Mouse (Mus musculus) heart, embryonic 16.5 days (tissue): Measurements from ENCODE around the gene Dse. TPM values are rescaled to one million over a fixed set of nuclear protein-coding genes. Genes with fewer than 3 reads are reported as not detected.
"Not testable (repeated sequence)": the region's sequence is repeated elsewhere in the genome, so short reads cannot be mapped to it uniquely, and the experiment has no call there.

ENCODE experiments used
- ATAC-seq: fragments of 200-750 bp; cut with Nextera tagmentation; replicated peaks from 2 replicates; pipeline ENCODE4 v1.8.0; 2017; ENCODE audit warnings: moderate number of reproducible peaks; ENCODE audit not compliant: insufficient read depth, low FRiP score; ENCODE audit errors: extremely low read depth
- H3K27ac ChIP-seq: fragments of 300-500 bp; sonication (generic); 2 replicates; pipeline ENCODE4 v1.5.1; 2014; ENCODE audit warnings: mild to moderate bottlenecking, low read length, control low read depth, moderate library complexity
- H3K27me3 ChIP-seq: fragments of 300-500 bp; sonication (generic); 2 replicates; pipeline ENCODE4 v1.6.1; 2014; ENCODE audit warnings: low read length, mixed read lengths; ENCODE audit not compliant: control insufficient read depth, insufficient read depth
- H3K36me3 ChIP-seq: fragments of 300-500 bp; sonication (generic); 2 replicates; pipeline ENCODE4 v1.6.1; 2014; ENCODE audit not compliant: control insufficient read depth, insufficient read depth
- H3K4me1 ChIP-seq: fragments of 300-500 bp; sonication (generic); 2 replicates; pipeline ENCODE4 v1.6.1; 2014; ENCODE audit warnings: low read length, mixed read lengths; ENCODE audit not compliant: control insufficient read depth, insufficient read depth
- H3K4me2 ChIP-seq: fragments of 300-500 bp; sonication (generic); 2 replicates; pipeline ENCODE4 v1.6.1; 2014; ENCODE audit warnings: low read depth, mild to moderate bottlenecking, control low read depth, low read length
- H3K4me3 ChIP-seq: fragments of 300-500 bp; sonication (generic); 2 replicates; pipeline ENCODE4 v1.5.1; 2014; ENCODE audit warnings: mild to moderate bottlenecking, control low read depth, low read length
- H3K9ac ChIP-seq: fragments of 300-500 bp; sonication (generic); 2 replicates; pipeline ENCODE4 v1.6.1; 2014; ENCODE audit warnings: low read length, control low read depth
- H3K9me3 ChIP-seq: fragments of 300-500 bp; sonication (generic); replicated peaks from 2 replicates; pipeline ENCODE4 v1.6.1; 2016; ENCODE audit warnings: low read length; ENCODE audit not compliant: control insufficient read depth
- WGBS: fragments of 180-500 bp; shearing (Covaris S2); extraction: QIAGEN DNeasy Blood & Tissue Kit; methylation state at CpG from one replicate; pipeline ENCODE4 v1.1.7; 2014; 5-methylcytosine and 5-hydroxymethylcytosine counted together
- polyA plus RNA-seq: library from polyadenylated mRNA; unstranded; fragments of >200 nt; fragmentation: Nextera tagmentation; extraction: Ambion mirVana; gene quantifications from 2 replicates; pipeline ENCODE4 v1.2.1, GENCODE M21; 2015

Gene Dse
- 12.2 and 13.9 TPM in 2 replicates for polyA plus RNA-seq

DNA sequence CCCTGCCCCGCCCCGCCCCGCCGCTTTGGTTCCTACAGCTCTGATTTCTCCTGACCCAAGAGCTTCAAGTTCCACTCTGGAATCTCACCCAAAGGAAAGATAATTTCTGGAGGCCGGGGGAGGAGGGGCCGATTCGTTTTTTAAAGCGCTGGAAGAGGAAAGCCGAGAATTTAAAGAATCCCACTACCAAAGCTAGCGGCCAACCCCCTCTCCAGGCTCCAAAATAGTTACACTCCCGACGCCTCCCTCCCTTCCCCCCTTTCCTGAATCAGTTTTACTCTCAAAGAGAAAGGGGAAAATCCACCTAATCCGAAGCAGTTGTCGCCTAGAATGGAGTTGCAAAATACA, at the start of gene Dse:
TSS of gene Dse (minus strand) at position 213 of the 348 bp plus-strand sequence.
- Histone ChIP-seq H3K4me1 (no peaks in the 10 kb centered on the region), H3K9ac (peak within 1 kb of the TSS; percentile 88), H3K27me3 (no peaks in the 10 kb centered on the region), H3K36me3 (no peaks in the 10 kb centered on the region), H3K4me3 (peak within 1 kb of the TSS; percentile 95), H3K27ac (peak within 1 kb of the TSS; percentile 93), H3K9me3 (no peaks in the 10 kb centered on the region), H3K4me2 (peak within 1 kb of the TSS; percentile 73)
- WGBS, result under 1% methylated on average over 14 of the region's 14 CpGs
- ATAC-seq, result peak; percentile 18; the same call in 1 of the 2 replicates

DNA sequence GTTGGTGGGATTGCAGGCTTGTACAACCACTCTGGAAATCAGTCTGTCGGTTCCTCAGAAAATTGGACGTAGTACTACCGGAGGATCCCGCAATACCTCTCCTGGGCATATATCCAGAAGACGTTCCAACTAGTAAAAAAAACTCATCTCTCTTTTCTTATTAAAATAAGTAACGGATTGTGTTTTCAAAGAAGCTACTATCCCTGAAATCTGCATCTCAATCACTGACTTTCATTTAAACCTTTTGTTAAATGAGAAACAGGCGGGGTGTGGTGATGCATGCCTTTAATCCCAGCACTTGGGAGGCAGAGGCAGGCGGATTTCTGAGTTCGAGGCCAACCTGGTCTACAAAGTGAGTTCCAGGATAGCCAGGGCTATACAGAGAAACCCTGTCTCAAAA, 45.3 kb upstream of the Dse start:
- H3K36me3 ChIP-seq, H3K9me3 ChIP-seq: not testable (repeated sequence)
- 80% methylated on average over 9 of the region's 9 CpGs for WGBS

DNA sequence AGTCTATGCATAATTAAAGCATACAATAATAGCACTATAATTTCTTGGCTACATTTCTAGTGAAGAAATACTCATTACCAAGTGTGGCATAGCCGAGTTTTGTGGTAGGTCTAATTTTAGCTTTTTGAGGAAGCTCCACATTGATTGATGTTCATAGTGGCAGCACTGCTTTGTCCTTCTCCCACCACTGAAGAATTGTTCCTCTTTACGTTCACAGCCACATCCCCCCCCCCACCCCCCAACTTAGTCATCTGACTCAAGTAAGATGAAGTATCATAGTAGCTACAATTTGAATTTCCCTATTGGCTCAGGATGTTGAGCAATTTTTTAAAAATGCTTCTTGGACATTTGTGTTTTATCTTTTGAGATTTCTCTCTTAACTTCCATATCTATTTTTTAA, 42.1 kb upstream of the Dse start:
- no peak for ATAC-seq
- Histone ChIP-seq H3K4me1 (no peaks in the 10 kb centered on the region), H3K36me3 (no peaks in the 10 kb centered on the region), H3K4me2 (no peak overlapping the region), H3K9me3 (no peaks in the 10 kb centered on the region), H3K27me3 (no peaks in the 10 kb centered on the region), H3K4me3 (no peak overlapping the region), H3K9ac (no peak overlapping the region), H3K27ac (no peak overlapping the region)
- 39% methylated on average over 2 of the region's 2 CpGs for WGBS

More for the DNA sequence above, 45.3 kb upstream of the Dse start:
- not testable (repeated sequence) for ATAC-seq, H3K27ac ChIP-seq, H3K4me2 ChIP-seq, H3K27me3 ChIP-seq, H3K9ac ChIP-seq, H3K4me1 ChIP-seq, H3K4me3 ChIP-seq

DNA sequence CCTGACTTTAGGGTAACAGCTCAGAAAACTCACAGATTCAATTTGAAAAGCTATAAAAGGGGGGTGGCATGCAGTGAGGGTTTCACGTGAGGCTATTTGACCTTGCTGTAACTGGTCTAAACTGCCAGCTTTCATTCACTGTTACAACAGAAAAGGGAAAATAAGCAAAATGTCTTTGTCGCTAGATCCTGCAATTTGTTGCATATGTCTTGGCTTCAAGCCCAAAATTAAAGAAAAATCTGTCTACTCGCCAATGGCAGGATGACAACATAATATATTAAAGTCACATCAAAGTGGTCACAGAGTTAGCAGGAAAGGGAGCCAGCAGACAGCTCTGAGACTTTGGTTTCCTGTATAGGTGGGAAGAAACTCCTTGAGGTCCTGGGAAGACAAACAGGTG, 40.2 kb upstream of the Dse start:
- no peak for ATAC-seq
- Histone ChIP-seq H3K36me3 (no peaks in the 10 kb centered on the region), H3K9me3 (no peaks in the 10 kb centered on the region), H3K27ac (no peak overlapping the region), H3K27me3 (no peaks in the 10 kb centered on the region), H3K4me2 (no peak overlapping the region), H3K4me1 (no peaks in the 10 kb centered on the region), H3K4me3 (no peak overlapping the region), H3K9ac (no peak overlapping the region)
- WGBS, result 42% methylated on average over 3 of the region's 3 CpGs

DNA sequence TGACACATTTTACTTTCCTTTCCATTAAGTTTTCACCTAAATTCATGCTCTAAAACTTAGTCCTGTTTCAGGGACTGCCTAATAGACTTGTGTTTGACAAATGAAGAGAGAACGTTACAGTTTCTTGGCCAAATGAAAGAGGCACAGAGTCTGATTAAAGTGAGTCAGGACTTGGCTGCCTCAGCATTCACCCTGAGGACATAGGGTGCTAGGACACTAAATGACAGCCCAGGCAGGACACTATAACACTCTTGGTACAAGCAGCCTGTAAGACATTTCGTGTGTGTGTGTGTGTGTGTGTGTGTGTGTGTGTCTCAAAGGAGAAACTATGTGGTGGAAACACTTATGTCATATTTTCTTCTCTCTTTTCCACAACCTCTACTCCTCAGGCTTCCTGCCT, 38.6 kb upstream of the Dse start:
- H3K27ac ChIP-seq, result no peak overlapping the region
- no peaks in the 10 kb centered on the region for H3K9me3 ChIP-seq
- H3K36me3 ChIP-seq, result no peaks in the 10 kb centered on the region
- H3K27me3 ChIP-seq, result no peaks in the 10 kb centered on the region
- H3K4me3 ChIP-seq, result no peak overlapping the region
- no peak overlapping the region for H3K4me2 ChIP-seq
- H3K9ac ChIP-seq, result no peak overlapping the region
- WGBS, result 46% methylated on average over 2 of the region's 2 CpGs
- 0 out of 2 replicates have a peak, but pooled peaks have one; percentile 18 for ATAC-seq
- no peaks in the 10 kb centered on the region for H3K4me1 ChIP-seq

DNA sequence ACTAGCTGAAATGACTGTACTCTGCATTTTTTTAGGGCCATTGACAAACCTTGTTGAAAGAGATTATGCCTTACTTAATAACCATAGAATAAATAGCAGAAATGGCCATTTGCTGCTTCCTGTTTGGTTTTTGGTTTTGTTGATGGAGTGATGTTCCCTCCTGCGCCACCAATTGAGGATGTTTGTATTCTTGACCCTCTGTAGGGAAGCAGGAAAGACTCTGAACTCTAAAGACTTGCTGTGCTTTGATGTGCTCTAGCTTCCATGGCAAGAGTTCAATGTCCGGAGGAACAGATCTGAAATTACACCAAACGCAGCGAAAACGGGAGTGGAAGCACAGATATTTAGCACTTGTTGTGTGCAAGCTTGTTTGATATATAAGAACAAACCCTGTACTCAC, 37.2 kb upstream of the Dse start:
- WGBS, result 52% methylated on average over 5 of the region's 5 CpGs
- no peaks in the 10 kb centered on the region for H3K4me1 ChIP-seq
- ATAC-seq, result no peak
- H3K4me2 ChIP-seq, result no peak overlapping the region
- H3K4me3 ChIP-seq, result no peak overlapping the region
- no peaks in the 10 kb centered on the region for H3K36me3 ChIP-seq
- no peaks in the 10 kb centered on the region for H3K9me3 ChIP-seq
- no peak overlapping the region for H3K9ac ChIP-seq
- no peaks in the 10 kb centered on the region for H3K27me3 ChIP-seq
- H3K27ac ChIP-seq, result no peak overlapping the region

DNA sequence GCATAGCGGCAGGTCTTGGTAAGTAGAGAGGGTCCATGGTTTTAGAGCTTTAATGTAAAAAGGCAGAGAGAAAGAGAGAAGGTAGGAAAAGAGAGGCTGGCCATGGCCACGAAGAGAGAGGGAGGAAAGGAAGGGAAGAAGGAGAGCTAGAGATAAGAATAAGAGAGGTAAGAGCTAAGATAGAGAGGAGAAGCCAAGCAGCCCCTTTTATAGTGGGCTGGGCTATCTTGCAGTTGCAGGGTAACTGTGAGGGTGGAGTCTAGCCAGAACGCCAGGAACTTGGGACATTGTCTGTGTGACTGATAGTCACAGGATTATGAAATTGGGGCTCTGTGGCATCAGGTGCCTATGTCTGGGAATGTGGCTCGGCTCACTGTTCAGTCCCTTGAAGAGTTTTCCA, 31.0 kb upstream of the Dse start:
- H3K9ac ChIP-seq, result no peak overlapping the region
- H3K9me3 ChIP-seq, result no peaks in the 10 kb centered on the region
- no peaks in the 10 kb centered on the region for H3K4me1 ChIP-seq
- WGBS, result 57% methylated on average over 4 of the region's 4 CpGs
- no peak for ATAC-seq
- H3K4me2 ChIP-seq, result no peak overlapping the region
- H3K27ac ChIP-seq, result no peak overlapping the region
- H3K4me3 ChIP-seq, result no peak overlapping the region
- H3K36me3 ChIP-seq, result no peaks in the 10 kb centered on the region
- no peaks in the 10 kb centered on the region for H3K27me3 ChIP-seq

DNA sequence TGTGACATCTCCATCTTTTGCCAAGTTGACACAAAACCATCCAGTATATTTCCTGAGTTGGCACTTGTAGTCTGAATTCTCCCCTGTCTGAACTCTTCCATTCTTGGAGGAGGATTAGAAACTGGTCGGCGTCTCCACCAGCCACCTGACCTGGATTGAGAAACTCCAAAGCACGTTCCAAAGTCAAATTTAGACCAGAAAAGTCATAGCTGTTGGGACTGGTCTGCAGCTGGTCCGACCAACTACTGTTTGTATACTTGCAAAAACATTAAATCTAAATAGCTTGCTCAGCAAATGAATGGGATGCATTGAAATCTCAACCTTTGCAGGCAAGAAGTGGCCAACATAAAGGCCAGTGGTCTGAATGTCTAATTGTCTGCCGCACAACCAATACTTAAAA, 29.1 kb upstream of the Dse start:
- no peaks in the 10 kb centered on the region for H3K36me3 ChIP-seq
- no peak overlapping the region for H3K9ac ChIP-seq
- no peaks in the 10 kb centered on the region for H3K9me3 ChIP-seq
- no peak overlapping the region for H3K27ac ChIP-seq
- no peaks in the 10 kb centered on the region for H3K4me1 ChIP-seq
- WGBS, result 81% methylated on average over 5 of the region's 5 CpGs
- ATAC-seq, result no peak
- H3K4me3 ChIP-seq, result no peak overlapping the region
- H3K27me3 ChIP-seq, result 0 out of 2 replicates have a peak, but pooled peaks cover 2% of the 10 kb centered on the region
- H3K4me2 ChIP-seq, result no peak overlapping the region

DNA sequence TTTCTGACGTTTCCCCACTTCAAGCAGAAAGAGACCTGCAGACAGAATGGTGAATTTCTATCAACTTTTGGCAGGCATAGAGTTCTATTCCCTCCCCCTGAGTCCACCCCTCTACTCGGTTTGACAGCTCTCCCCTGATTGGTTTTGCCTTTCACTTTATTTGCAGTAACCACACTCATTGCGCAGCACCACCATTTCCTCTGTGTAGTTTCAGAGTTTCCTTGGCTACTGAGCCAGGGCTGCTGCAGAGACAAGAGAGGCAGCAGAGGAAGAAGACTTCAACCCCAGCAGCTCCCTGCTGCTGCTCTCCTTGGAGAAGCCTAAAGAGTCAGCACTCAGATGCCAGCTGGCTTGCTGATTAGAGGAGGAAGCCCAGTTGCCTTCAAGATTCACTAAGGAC, 27.9 kb upstream of the Dse start:
- Histone ChIP-seq H3K36me3 (no peaks in the 10 kb centered on the region), H3K9ac (no peak overlapping the region), H3K4me1 (no peaks in the 10 kb centered on the region), H3K27me3 (0 out of 2 replicates have a peak, but pooled peaks cover 2% of the 10 kb centered on the region), H3K27ac (no peak overlapping the region), H3K4me3 (no peak overlapping the region), H3K9me3 (no peaks in the 10 kb centered on the region), H3K4me2 (no peak overlapping the region)
- no peak for ATAC-seq
- WGBS, result 42% methylated on average over 3 of the region's 3 CpGs
